Mouse (Mus musculus) heart, postnatal 0 days (tissue): ENCODE data around the gene Nabp2.

ENCODE experiments used
- CTCF ChIP-seq: IDR thresholded peaks from 2 replicates; pipeline ENCODE4 v1.5.1; 2016; ENCODE audit warnings: antibody characterized with exemption, control low read depth, low read depth
- EP300 ChIP-seq: IDR thresholded peaks from 2 replicates; pipeline ENCODE4 v1.6.1; 2016; ENCODE audit warnings: antibody characterized with exemption, low read depth

DNA sequence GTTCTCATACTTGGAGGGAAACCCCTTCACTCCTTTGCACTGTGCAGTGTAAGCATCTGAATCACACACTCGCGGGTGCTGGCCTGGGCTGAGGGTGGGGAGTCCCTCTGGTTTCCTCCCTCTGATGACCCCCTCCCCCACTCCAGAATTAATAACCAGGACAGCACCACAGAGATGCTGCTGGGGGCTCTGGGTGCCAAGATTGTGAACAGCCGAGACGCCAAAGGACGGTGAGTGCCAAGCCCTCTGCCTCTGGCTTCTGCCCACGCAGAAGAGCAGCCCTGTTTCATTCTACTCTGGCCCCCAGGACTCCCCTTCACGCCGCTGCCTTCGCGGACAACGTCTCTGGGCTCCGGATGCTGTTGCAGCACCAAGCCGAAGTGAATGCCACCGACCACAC, 22.4 kb downstream of the Nabp2 start:
- TF ChIP-seq CTCF (no peak), EP300 (no peak)
